Mouse (Mus musculus): ENCODE measurements around the gene Tmem184a. TPM values are rescaled to one million over a fixed set of nuclear protein-coding genes. Genes with fewer than 3 reads are reported as not detected.

Tmem184a gene
- total RNA-seq (2022) = 1 to 10 TPM in 2 of 4 experiments, under 1 TPM in 2; 0.41 to 1.4 (median 0.88) TPM

- no peak for DNase-seq (ENCODE audit: low spot score in 2 of 2)
These were observed at the start of gene Tmem184a for GRCm38 (mm10) chr5:139819538-139820181. Gene Tmem184a, minus strand, starts transcription at chr5:139819917.

DNA sequence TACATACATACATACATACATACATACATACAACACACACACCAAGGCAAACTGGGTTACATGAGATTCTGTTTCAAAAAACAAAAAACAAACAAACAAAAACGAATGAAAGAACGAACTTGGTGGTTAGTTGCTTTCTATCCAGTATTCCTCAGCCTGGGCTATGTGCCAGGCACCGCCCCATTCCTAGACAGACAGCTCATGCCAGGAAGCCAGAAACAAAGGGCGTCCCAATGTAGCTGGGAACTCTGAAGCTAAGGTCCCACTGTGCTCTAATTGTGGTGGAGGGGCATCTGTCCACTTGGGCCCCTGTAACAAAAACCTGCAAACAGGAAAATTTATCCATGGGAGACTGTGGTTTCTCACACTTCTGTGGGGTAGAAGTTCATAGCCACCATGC, 43.0 kb upstream of the Tmem184a start:
- DNase-seq (ENCODE audit: low spot score in 2 of 2) = no peak

GRCm38 (mm10) chr5:139860328-139861104, 40.8 kb upstream of the Tmem184a start:
- DNase-seq (ENCODE audit: low spot score in 2 of 2) = no peak

- DNase-seq (ENCODE audit: low spot score in 2 of 2) = no peak
These were observed 30.1 kb upstream of the Tmem184a start for GRCm38 (mm10) chr5:139849626-139850320.

DNA sequence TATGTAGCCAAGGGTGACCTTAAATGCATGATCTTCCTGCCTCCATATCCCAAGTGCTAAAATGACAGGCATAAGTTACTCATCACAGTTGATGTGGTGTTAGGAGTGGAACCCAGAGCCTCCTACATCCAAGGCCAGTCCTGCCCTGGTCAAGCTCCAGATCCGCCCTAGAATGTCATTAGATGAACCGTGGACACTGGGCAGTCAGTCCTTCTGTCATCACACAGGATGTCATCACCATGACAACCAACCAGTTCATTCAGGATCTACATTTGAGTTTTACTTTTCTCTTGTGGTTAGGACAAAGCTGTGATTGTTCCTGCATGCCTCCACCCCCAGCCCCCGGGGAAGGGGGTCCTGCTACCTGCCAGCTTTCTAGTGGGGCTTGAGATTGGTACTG, 19.4 kb upstream of the Tmem184a start:
- DNase-seq (ENCODE audit: low spot score in 2 of 2) = no peak

DNA sequence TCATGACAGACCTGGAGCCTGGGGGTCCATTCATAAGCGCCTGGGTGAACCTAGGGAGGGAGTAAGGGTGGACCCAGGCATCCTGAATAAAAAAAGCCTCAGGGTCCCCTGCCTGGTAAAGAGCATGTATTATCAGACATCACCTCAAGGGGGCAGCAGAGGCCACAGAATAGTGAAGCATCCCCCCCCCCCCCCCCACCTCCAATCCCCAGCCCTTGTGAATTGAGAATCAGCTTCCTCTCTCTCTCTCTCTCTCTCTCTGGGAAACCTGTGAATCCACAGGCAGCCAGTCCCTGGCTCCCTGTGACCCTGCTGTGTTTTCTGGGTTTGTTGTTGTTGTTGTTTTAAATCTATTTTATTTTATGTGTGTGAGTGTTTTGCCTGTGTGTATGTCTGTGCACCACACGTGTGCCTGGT, 18.8 kb upstream of the Tmem184a start:
- DNase-seq (ENCODE audit: low spot score in 2 of 2) = no peak

DNA sequence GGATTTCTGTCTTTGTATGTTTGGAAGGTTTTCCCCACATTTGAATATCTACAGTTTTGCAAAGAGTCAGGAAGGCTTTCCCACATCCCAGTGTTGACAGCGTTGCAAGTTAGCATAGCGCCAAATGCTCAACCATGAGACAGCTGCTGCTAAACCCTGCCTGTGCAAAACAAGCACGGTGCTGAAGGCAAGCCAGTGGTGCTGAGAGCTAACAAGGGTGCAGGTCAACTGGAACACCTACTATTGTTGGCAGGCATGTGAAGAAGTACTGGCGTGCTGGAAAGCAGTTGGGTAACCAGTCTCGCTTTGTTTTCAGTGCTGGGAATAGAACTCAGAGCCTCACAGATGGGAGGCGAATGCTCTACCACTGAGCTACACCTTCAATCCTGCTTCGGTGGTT, 16.0 kb upstream of the Tmem184a start:
- DNase-seq (ENCODE audit: low spot score in 2 of 2) = no peak

DNA sequence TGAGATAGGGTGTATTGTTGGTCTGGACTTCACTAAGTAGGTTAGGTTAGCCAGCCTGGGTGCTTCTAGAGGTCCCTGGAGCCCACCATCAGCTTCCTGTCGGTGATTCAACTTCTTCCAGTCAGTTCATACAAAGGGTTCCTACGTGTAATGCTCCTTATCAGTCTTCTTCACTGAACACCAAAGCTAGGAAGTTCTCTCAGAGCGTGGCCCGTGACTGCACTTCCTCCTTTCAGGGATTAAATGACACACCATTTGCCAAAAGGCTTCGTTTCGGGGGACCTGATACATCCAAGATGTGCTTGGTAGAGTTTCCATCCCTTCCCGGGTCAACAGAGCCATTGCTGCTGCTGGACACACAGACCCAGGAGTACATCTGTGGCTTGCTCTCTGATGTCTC, 12.4 kb upstream of the Tmem184a start:
- DNase-seq (ENCODE audit: low spot score in 2 of 2) = no peak

DNA sequence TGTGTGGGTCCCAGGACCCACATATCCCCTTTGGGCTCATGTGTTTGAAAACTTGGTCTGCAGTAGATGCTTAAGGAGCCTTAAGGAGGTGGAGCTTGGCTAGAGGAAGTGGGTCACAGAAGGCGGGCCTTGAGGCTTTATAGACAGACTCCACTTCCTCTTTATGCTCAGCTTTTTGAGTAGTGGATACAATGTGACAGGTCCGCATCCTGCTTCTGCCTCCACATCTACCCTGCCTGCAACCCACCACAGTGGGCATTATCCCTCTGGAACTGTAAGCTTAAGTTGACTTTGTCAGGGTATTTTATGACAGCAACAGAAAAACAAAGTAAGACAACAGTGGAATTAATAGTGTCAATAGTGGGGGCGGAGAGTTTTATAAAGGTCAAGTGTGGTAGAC, 11.0 kb upstream of the Tmem184a start:
- no peak for DNase-seq (ENCODE audit: low spot score in 2 of 2)

GRCm38 (mm10) chr5:139829384-139829783, 9.7 kb upstream of the Tmem184a start:
- DNase-seq (ENCODE audit: low spot score in 2 of 2) = no peak

DNA sequence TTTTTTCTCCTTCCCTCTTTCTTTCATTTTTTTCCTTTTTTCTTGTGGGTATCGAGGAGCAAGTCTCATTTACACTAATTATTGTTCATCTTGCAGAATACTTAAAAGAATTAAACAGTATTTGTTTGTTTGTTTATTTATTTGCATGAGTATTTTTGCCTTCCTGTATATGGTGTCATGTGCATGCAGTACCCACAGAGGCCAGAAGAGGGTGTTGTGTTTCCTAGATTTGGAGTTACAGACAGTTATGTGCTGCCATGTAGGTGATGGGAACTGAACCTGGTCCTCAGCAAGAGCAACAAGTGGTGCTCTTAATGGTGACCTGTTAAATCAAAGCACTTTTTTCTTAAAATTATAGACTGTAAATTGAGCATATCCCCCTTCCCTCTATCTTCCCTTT, 7.9 kb upstream of the Tmem184a start:
- no peak for DNase-seq (ENCODE audit: low spot score in 2 of 2)

GRCm38 (mm10) chr5:139826357-139827055, 6.8 kb upstream of the Tmem184a start, which contains the start of the genes Gm26938 and Psmg3:
Gene Gm26938, minus strand, starts transcription at chr5:139826407.
Gene Psmg3, minus strand, starts transcription at chr5:139826885.
- peak; percentile 78 to 83 for DNase-seq (ENCODE audit: low spot score in 2 of 2)

GRCm38 (mm10) chr5:139825947-139826346, 6.2 kb upstream of the Tmem184a start:
- no peak for DNase-seq (ENCODE audit: low spot score in 2 of 2)

DNA sequence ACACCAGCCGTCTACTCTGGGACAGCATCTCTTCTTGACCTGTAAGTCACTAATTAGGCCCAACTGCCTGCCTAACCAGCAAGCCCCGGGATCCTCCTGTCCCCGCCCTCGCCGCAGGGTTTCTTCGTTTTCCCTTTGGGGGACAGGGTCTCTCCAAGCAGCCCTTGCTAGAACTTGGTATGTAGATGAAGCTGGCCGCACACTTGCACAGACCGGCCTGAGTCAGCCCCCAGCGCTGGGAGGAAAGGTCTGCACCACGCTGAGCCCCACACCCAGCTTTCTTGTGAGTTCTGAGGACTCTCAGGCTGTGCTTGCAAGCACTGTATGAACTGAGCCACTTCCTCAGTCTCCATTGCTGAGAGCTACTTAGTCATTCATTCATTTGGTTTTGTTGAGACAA, 4.8 kb upstream of the Tmem184a start:
- DNase-seq (ENCODE audit: low spot score in 2 of 2) = no peak

DNA sequence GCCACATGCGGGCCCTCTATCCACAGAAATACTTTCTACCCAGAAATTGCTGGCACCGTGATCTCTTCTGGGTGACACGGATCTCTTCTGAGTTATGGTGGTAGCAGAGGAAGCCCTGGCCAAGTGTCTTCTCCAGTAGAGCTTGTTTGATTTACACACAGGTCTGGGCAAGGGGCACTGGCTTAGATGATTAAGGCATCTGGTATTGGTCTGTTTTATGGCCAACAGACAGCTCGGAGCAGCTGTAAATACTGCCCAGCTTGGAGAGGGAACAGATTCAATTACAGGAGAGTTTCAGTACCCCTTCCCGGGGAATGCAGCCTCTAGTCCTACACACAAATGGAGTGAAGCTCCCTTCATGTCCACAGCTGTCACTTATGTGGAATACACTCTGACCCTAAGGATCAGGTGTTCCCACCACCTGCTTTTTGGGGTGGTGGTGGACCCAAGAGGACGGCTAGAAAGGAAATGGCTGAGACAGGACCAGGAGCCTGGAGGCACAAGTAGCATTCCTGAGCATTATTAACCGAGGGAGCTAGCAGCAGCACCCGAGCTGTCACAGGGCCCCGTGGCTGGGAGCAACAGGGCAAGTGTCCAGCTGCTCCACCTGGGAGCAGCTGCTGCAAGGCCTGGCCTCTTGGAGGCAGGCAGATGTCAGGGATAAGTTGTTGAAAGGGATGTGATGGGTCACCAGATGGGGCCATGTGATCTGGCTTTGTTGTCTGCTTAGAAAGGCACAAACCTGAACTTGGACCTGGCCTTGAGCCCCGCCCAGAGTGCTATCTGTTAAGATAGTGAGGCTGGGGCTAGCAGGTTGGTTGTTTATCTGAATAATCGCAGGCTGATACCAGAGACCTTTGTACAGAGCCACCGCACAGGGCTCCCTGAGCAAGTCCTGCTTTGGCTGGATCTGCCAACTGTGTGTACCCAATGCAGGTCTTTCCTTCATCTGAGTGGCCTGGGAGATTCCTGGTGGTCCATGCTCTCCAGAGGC, 2.0 kb upstream of the Tmem184a start:
- no peak for DNase-seq (ENCODE audit: low spot score in 2 of 2)

GRCm38 (mm10) chr5:139818801-139819200, 916 bp downstream of the Tmem184a start:
- DNase-seq (ENCODE audit: low spot score in 2 of 2) = no peak

GRCm38 (mm10) chr5:139818056-139818455, 1.7 kb downstream of the Tmem184a start:
- no peak for DNase-seq (ENCODE audit: low spot score in 2 of 2)

DNA sequence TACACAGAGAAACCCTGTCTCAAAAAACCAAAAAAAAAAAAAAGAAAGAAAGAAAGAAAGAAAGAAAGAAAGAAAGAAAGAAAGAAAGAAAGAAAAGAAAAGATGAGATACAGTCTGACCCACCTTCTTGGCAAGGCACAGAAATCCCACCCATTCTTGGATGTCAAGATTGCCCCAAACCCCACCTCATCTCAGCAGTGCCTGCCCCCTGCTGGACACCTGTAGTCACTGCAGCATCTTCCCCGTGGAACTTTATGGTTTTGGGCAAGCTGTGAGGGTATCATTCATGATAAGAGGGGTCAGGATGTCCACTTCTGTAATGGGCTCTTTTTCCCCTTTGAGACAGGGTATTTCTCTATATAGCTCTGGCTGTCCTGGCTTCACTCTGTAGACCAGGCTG, 2.4 kb downstream of the Tmem184a start:
- no peak for DNase-seq (ENCODE audit: low spot score in 2 of 2)

DNA sequence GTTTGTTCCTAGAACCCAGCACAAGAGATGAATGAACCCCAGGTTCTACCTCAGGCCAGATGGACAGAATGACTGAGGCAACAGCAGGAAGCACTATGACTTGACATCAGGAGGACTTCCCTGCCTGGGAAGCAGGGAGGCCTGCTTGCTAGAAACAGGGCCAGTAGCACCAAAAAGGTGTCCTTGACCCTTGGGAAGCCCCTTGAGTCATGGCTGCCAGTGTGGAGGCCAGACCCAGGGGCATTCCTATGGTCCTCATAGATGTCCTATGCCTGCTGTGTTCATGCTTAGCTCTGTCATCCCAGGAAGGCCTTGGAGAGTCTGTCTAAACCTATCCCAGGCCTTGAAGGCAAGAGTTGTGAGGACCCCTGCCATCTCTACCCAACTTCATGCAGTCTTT, 3.3 kb downstream of the Tmem184a start:
- DNase-seq (ENCODE audit: low spot score in 2 of 2) = no peak

DNA sequence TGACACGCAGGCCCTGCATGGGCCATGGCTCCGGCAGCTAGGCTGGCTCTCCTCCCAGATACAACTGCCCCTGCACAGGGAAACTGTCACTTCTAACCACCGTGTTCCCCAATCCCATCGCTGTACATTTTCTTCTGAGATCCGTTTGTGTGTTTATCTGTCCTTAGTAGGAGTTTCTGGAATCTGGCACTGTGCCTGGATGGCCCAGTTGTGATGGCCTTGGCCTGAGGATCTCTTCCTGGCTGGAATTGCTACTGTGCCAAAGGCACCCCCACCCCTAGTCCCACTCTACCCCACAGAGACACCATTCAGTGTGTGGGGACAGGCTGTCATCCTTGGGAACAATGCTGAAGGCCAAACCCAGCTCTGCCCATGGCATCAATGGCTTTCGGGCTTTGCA, 3.8 kb downstream of the Tmem184a start:
- no peak for DNase-seq (ENCODE audit: low spot score in 2 of 2)

All from gastrocnemius, adult 8-10 months (tissue).